Mouse (Mus musculus) forebrain, embryonic 16.5 days (tissue): Measurements from ENCODE around the gene Eva1c. TPM values are rescaled to one million over a fixed set of nuclear protein-coding genes. Genes with fewer than 3 reads are reported as not detected.

Experiments
- ATAC-seq: fragments of 200-750 bp; cut with Nextera tagmentation; 2 replicates; pipeline ENCODE4 v1.8.0; 2017; ENCODE audit warnings: mild to moderate bottlenecking, moderate library complexity
- H3K27ac ChIP-seq: fragments of 300-500 bp; sonication (generic); 2 replicates; pipeline ENCODE4 v1.5.1; 2014; ENCODE audit warnings: low read length, control low read depth
- H3K27me3 ChIP-seq: fragments of 300-500 bp; sonication (generic); replicated peaks from 2 replicates; pipeline ENCODE4 v1.6.1; 2014; ENCODE audit warnings: low read length; ENCODE audit not compliant: control insufficient read depth, insufficient read depth
- H3K36me3 ChIP-seq: fragments of 300-500 bp; sonication (generic); 2 replicates; pipeline ENCODE4 v1.6.1; 2014; ENCODE audit not compliant: control insufficient read depth, insufficient read depth
- H3K4me1 ChIP-seq: fragments of 300-500 bp; sonication (generic); replicated peaks from 2 replicates; pipeline ENCODE4 v1.6.1; 2014; ENCODE audit warnings: low read length; ENCODE audit not compliant: control insufficient read depth, insufficient read depth
- H3K4me2 ChIP-seq: fragments of 300-500 bp; sonication (generic); 2 replicates; pipeline ENCODE4 v1.6.1; 2014; ENCODE audit warnings: mild to moderate bottlenecking, low read length, control low read depth
- H3K4me3 ChIP-seq: fragments of 300-500 bp; sonication (generic); replicated peaks from 2 replicates; pipeline ENCODE4 v1.5.1; 2014; ENCODE audit warnings: mild to moderate bottlenecking, low read length, control low read depth
- H3K9ac ChIP-seq: fragments of 300-500 bp; sonication (generic); replicated peaks from 2 replicates; pipeline ENCODE4 v1.6.1; 2014; ENCODE audit warnings: low read depth, low read length, control low read depth
- H3K9me3 ChIP-seq: fragments of 300-500 bp; sonication (generic); 2 replicates; pipeline ENCODE4 v1.6.1; 2016; ENCODE audit warnings: low read length; ENCODE audit not compliant: control insufficient read depth
- WGBS: fragments of 180-500 bp; shearing (Covaris S2); extraction: QIAGEN DNeasy Blood & Tissue Kit; methylation state at CpG from one replicate; pipeline ENCODE4 v1.1.7; 2014; 5-methylcytosine and 5-hydroxymethylcytosine counted together
- polyA plus RNA-seq: library from polyadenylated mRNA; unstranded; fragments of >200 nt; fragmentation: Nextera tagmentation; extraction: Ambion mirVana; gene quantifications from 2 replicates; pipeline ENCODE4 v1.2.1, GENCODE M21; 2015

Gene Eva1c
- polyA plus RNA-seq, result 5.9 and 7.2 TPM in 2 replicates

- no peak within 1 kb of the TSS for H3K4me2 ChIP-seq
- H3K4me3 ChIP-seq, result no peak within 1 kb of the TSS
- no peaks in the 10 kb centered on the region for H3K36me3 ChIP-seq
- 75% methylated on average over 7 of the region's 7 CpGs for WGBS
- H3K9ac ChIP-seq, result no peak within 1 kb of the TSS
- H3K27ac ChIP-seq, result no peak within 1 kb of the TSS
- peaks cover 19% of the 10 kb centered on the region for H3K4me1 ChIP-seq
- no peaks in the 10 kb centered on the region for H3K9me3 ChIP-seq
- no peaks in the 10 kb centered on the region for H3K27me3 ChIP-seq
- ATAC-seq, result no peak
These were observed at the start of gene Eva1c for GRCm38 (mm10) chr16:90826457-90826856. Gene Eva1c (plus strand): TSS chr16:90826719.

DNA sequence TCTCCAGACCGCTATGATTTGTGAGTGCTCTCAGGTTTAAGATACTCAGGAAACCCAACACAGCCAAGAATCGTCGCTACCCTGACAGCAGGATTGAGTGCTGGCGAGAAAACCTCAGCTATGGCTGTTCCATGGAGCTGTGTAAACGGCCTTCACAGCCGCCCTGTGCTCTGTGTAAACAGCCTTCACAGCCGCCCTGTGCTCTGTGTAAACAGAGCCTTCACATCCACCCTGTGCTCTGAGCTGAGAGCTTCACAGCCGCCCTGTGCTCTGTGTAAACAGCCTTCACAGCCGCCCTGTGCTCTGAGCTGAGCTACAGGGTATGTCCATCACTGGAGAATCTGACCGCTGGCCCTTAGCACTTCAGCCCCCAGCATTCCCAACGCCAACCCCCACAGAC lies 46.7 kb upstream of the Eva1c start:
- H3K4me2 ChIP-seq, result no peak overlapping the region
- no peak for ATAC-seq
- H3K4me3 ChIP-seq, result no peak overlapping the region
- H3K9ac ChIP-seq, result no peak overlapping the region
- H3K27ac ChIP-seq, result no peak overlapping the region
- H3K9me3 ChIP-seq, result no peaks in the 10 kb centered on the region
- H3K27me3 ChIP-seq, result no peaks in the 10 kb centered on the region
- H3K36me3 ChIP-seq, result peaks cover 9% of the 10 kb centered on the region
- WGBS, result 84% methylated on average over 11 of the region's 11 CpGs
- no peaks in the 10 kb centered on the region for H3K4me1 ChIP-seq

DNA sequence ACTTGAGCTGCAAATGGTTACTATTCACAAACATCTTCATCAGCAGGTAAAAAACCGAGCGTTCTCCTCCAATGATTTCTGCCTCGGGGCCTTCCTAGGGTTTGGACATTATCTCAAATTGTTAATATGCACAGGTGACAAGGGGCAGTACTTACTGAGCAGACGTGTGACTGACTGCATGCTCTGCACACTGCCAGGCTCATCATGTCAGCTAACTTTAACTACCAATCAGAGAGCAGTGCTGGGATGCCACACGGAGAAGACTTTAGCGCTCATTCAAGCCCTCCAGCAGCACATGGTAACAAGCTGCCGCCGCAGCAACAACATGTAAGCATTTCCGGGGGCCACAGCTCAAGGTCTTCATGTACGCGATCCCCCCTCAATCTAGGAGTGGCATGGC lies 43.2 kb upstream of the Eva1c start:
- peaks cover 16% of the 10 kb centered on the region for H3K36me3 ChIP-seq
- no peak overlapping the region for H3K4me2 ChIP-seq
- no peaks in the 10 kb centered on the region for H3K27me3 ChIP-seq
- no peak overlapping the region for H3K27ac ChIP-seq
- ATAC-seq, result no peak
- 93% methylated on average over 11 of the region's 11 CpGs for WGBS
- no peak overlapping the region for H3K9ac ChIP-seq
- no peak overlapping the region for H3K4me3 ChIP-seq
- no peaks in the 10 kb centered on the region for H3K4me1 ChIP-seq
- H3K9me3 ChIP-seq, result no peaks in the 10 kb centered on the region

- Histone ChIP-seq H3K4me1 (no peaks in the 10 kb centered on the region), H3K4me3 (no peak overlapping the region), H3K4me2 (no peak overlapping the region), H3K27me3 (no peaks in the 10 kb centered on the region), H3K9me3 (no peaks in the 10 kb centered on the region), H3K36me3 (peaks cover 26% of the 10 kb centered on the region), H3K27ac (no peak overlapping the region), H3K9ac (no peak overlapping the region)
- no peak for ATAC-seq
- 93% methylated on average over 4 of the region's 4 CpGs for WGBS
These were observed 41.3 kb upstream of the Eva1c start for GRCm38 (mm10) chr16:90785257-90785656.

GRCm38 (mm10) chr16:90788580-90788979 lies 37.9 kb upstream of the Eva1c start:
- no peak for ATAC-seq
- Histone ChIP-seq H3K4me2 (no peak overlapping the region), H3K9ac (no peak overlapping the region), H3K4me3 (no peak overlapping the region), H3K9me3 (no peaks in the 10 kb centered on the region), H3K36me3 (peaks cover 32% of the 10 kb centered on the region), H3K4me1 (no peaks in the 10 kb centered on the region), H3K27ac (no peak overlapping the region), H3K27me3 (no peaks in the 10 kb centered on the region)
- WGBS, result 90% methylated on average over 6 of the region's 6 CpGs

GRCm38 (mm10) chr16:90790946-90791345 lies 35.6 kb upstream of the Eva1c start:
- H3K9ac ChIP-seq, result no peak overlapping the region
- H3K36me3 ChIP-seq, result peaks cover 39% of the 10 kb centered on the region
- H3K4me1 ChIP-seq, result no peaks in the 10 kb centered on the region
- no peak overlapping the region for H3K4me3 ChIP-seq
- no peak for ATAC-seq
- no peak overlapping the region for H3K4me2 ChIP-seq
- WGBS, result 92% methylated on average over 6 of the region's 6 CpGs
- no peaks in the 10 kb centered on the region for H3K27me3 ChIP-seq
- H3K27ac ChIP-seq, result no peak overlapping the region
- H3K9me3 ChIP-seq, result no peaks in the 10 kb centered on the region

- Histone ChIP-seq H3K4me2 (no peak overlapping the region), H3K27ac (no peak overlapping the region), H3K9ac (no peak overlapping the region), H3K9me3 (no peaks in the 10 kb centered on the region), H3K27me3 (no peaks in the 10 kb centered on the region), H3K36me3 (peaks cover 38% of the 10 kb centered on the region), H3K4me1 (no peaks in the 10 kb centered on the region), H3K4me3 (no peak overlapping the region)
- WGBS, result 93% methylated on average over 5 of the region's 5 CpGs
- no peak for ATAC-seq
These were observed 34.5 kb upstream of the Eva1c start for GRCm38 (mm10) chr16:90792066-90792465.

- no peak for ATAC-seq
- no peak overlapping the region for H3K9ac ChIP-seq
- no peaks in the 10 kb centered on the region for H3K27me3 ChIP-seq
- no peaks in the 10 kb centered on the region for H3K4me1 ChIP-seq
- 80% methylated on average over 3 of the region's 3 CpGs for WGBS
- H3K36me3 ChIP-seq, result peaks cover 34% of the 10 kb centered on the region
- no peak overlapping the region for H3K4me2 ChIP-seq
- no peak overlapping the region for H3K4me3 ChIP-seq
- no peaks in the 10 kb centered on the region for H3K9me3 ChIP-seq
- no peak overlapping the region for H3K27ac ChIP-seq
These were observed 34.0 kb upstream of the Eva1c start for GRCm38 (mm10) chr16:90792500-90792899.

DNA sequence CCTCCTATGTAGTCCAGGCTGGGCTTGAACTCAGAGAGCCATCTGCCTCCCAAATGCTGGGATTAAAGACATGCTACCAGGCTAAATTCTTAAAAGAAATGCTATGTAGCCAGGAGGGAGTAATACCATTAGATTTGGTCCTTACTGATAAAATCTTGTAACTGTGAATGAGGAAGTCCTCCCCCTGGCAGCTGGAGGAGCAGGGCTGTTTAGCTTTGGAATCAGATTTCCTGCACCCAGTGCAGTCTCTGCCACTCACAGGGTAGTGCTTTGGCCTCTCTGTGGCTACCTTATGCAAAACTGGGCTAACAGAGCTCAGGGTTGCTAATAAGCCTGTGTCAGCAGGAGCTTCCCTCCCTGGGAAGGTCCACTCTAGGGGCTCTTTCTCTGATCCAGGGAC lies 31.8 kb upstream of the Eva1c start:
- Histone ChIP-seq H3K4me3 (no peak overlapping the region), H3K9ac (no peak overlapping the region), H3K9me3 (no peaks in the 10 kb centered on the region), H3K27me3 (no peaks in the 10 kb centered on the region), H3K4me1 (no peaks in the 10 kb centered on the region), H3K27ac (no peak overlapping the region), H3K36me3 (peaks cover 23% of the 10 kb centered on the region), H3K4me2 (no peak overlapping the region)
- ATAC-seq, result no peak

DNA sequence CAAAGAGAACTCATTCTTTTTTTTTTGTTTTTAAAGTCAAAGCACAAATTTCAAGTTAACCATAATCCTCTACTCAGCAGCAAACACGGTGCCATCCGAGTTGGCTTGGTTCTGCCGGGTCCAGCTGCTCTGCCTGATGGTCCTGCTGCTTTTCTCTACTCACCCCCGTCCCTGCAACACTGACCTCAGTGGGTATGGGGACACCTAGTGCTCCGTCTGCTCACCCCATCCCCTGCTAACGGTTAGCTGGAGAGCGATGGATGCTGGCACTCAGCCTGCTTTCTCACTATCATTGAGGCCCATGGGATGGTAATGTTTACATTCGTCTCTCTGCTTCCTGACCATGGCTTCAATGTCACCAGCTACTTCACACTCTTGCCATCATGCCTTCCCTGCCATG lies 28.1 kb upstream of the Eva1c start:
- Histone ChIP-seq H3K27me3 (no peaks in the 10 kb centered on the region), H3K36me3 (peaks cover 12% of the 10 kb centered on the region; the same call in 1 of the 2 replicates), H3K4me1 (no peaks in the 10 kb centered on the region), H3K4me2 (no peak overlapping the region), H3K4me3 (no peak overlapping the region), H3K27ac (no peak overlapping the region), H3K9ac (no peak overlapping the region), H3K9me3 (no peaks in the 10 kb centered on the region)
- no peak for ATAC-seq
- WGBS, result 86% methylated on average over 8 of the region's 8 CpGs
